Mouse (Mus musculus) lung, adult 2 months (tissue): ENCODE results near the gene Tmem274.

ENCODE experiments used
- CTCF ChIP-seq: fragments of 200-500 bp; IDR thresholded peaks from 2 replicates; pipeline ENCODE4 v1.5.1; 2011; ENCODE audit warnings: mild to moderate bottlenecking, low read length, control low read depth; ENCODE audit not compliant: insufficient read depth
- POLR2A ChIP-seq: fragments of 200-500 bp; IDR thresholded peaks from 2 replicates; pipeline ENCODE4 v1.6.1; 2011; ENCODE audit warnings: low read depth, mild to moderate bottlenecking, control low read depth, low read length, borderline replicate concordance; ENCODE audit errors: extremely low read depth

DNA sequence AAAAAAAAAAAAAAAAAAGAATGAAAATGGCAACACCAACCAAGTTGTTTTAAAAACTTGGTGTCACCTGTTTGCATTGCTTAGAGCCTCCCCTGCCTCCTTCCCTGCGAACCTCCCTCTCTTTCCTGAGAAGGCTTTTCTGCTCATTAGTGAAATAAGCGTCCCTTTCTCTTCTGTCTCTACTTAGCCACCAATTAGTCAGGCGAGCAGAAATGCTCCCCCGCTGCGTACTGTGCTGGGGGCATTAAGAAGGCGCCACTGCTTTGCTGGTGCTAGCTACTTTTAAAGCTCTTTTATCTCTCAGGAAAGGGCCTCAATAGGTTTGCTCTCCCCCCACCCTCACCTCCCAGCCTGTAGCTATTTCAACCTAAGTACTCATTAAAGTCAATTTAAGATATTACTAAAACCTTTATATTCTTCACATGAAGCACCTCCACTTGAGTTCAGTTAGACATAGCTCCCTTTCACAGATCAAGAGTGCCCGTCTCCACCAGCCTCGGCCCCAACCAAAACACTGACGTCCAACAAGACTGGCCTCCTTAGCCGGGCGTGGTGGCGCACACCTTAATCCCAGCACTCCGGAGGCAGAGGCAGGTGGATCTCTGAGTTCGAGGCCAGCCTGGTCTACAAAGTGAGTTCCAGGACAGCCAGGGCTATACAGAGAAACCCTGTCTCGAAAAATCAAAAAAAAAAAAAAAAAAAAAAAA lies 28.2 kb downstream of the Tmem274 start:
- TF ChIP-seq CTCF (no peak), POLR2A (no peak)
